7 mouse cellular contexts compared by ENCODE assay signal in the genomic region with DNA sequence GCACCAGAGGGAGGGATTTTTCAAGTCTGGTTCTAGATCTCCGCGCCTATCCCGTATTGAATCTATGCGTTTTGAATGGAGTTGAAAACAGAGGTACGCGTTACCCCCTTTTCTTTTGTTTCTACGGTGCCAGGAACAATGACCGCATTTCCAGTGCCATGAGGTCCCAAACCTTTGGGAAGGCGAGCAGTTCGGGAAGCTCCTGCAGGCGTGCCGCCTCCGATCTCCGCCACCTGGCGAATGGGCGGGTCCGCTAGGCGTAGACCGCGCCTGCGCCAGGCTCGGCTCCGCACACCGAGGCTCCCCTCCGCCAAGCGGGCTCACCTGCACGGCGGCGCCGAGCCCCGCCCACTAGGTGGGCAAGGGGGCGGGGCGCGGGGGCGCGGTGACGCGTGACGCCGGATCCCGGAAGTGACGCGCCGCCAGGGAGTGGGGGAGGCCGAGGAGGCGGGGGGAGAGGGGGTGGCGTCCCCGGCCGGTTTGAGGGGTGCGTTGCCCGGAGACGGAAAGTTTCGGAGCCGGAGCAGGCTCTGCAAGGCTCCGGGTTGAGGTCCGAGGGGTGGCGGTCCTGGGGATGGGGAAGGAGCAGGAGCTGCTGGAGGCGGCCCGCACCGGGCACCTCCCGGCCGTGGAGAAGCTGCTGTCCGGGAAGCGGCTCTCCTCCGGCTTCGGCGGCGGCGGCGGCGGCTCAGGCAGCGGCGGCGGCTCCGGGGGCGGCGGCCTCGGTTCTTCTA. TPM values are rescaled to one million over a fixed set of nuclear protein-coding genes. Genes with fewer than 3 reads are reported as not detected.
DNase-seq lines count a peak whose midpoint lies in the region; ATAC-seq and TF ChIP-seq lines count a peak whose summit lies in the region.

A gene (plus strand): TSS at position 419 of the 734 bp plus-strand sequence.

- no peaks in the 10 kb centered on the region for H3K9me3 ChIP-seq in intestine, embryonic 15.5 days
- no peaks in the 10 kb centered on the region for H3K9me3 ChIP-seq in midbrain, embryonic 12.5 days

- peak; percentile 94 for ATAC-seq in intestine, embryonic 15.5 days
- peak; percentile 85 for ATAC-seq in midbrain, embryonic 12.5 days (ENCODE audit: low FRiP score, low read depth)

- H3K4me2 ChIP-seq in intestine, embryonic 15.5 days (replicated peaks) = peak within 1 kb of the TSS; percentile 85
- peak within 1 kb of the TSS; percentile 93 for H3K4me2 ChIP-seq in midbrain, embryonic 12.5 days (replicated peaks)

- peak; percentile 51; the same call in 1 of the 2 replicates for TF ChIP-seq POLR2A in small intestine, adult 2 months (IDR thresholded peaks at IDR 0.05; ENCODE audit: low read depth, low read length)

- TF ChIP-seq CTCF in small intestine, adult 2 months (IDR thresholded peaks at IDR 0.05; ENCODE audit: extremely low read depth, insufficient read length, insufficient replicate concordance, low read depth, low read length) = no peak; the same call in 1 of the 2 replicates

- H3K27ac ChIP-seq in intestine, embryonic 15.5 days = peak within 1 kb of the TSS; percentile 85
- H3K27ac ChIP-seq in midbrain, embryonic 12.5 days (replicated peaks) = peak within 1 kb of the TSS; percentile 76
- H3K27ac ChIP-seq in small intestine, adult 2 months (ENCODE audit: insufficient read depth, low read depth, low read length) = peak within 1 kb of the TSS; percentile 57

- H3K9ac ChIP-seq in intestine, embryonic 15.5 days = peak within 1 kb of the TSS; percentile 86
- H3K9ac ChIP-seq in midbrain, embryonic 12.5 days (replicated peaks) = peak within 1 kb of the TSS; percentile 91

- H3K4me1 ChIP-seq in intestine, embryonic 15.5 days (replicated peaks) = peaks cover 11% of the 10 kb centered on the region
- peaks cover 33% of the 10 kb centered on the region for H3K4me1 ChIP-seq in midbrain, embryonic 12.5 days
- peaks cover 16% of the 10 kb centered on the region; the same call in 1 of the 2 replicates for H3K4me1 ChIP-seq in small intestine, adult 2 months (ENCODE audit: control insufficient read depth, insufficient read depth, insufficient read length, low read length)

- no peaks in the 10 kb centered on the region for H3K27me3 ChIP-seq in intestine, embryonic 15.5 days (replicated peaks)
- H3K27me3 ChIP-seq in midbrain, embryonic 12.5 days = 0 out of 2 replicates have a peak, but pooled peaks cover 3% of the 10 kb centered on the region
- H3K27me3 ChIP-seq in small intestine, adult 2 months (ENCODE audit: control insufficient read depth, insufficient read depth, low read length) = no peaks in the 10 kb centered on the region

- intact Hi-C loops in left cerebral cortex, postnatal 4 days (cut with DNase I) = loop anchor here (2.0 kb wide), 1 partner anchor 172 kb away; a partner anchor contains a TSS

- no peaks in the 10 kb centered on the region for H3K36me3 ChIP-seq in intestine, embryonic 15.5 days
- H3K36me3 ChIP-seq in midbrain, embryonic 12.5 days = peaks cover 9% of the 10 kb centered on the region
- H3K36me3 ChIP-seq in small intestine, adult 2 months (ENCODE audit: control insufficient read depth, insufficient read depth, low read length) = 0 out of 2 replicates have a peak, but pooled peaks cover 1% of the 10 kb centered on the region

- under 1% methylated on average over 76 of the region's 78 CpGs for WGBS in intestine, embryonic 15.5 days
- under 1% methylated on average over 77 of the region's 78 CpGs for WGBS in midbrain, embryonic 12.5 days
- WGBS in small intestine, adult 2 months = under 1% methylated on average over 72 of the region's 78 CpGs

- DNase-seq in adrenal gland, adult 18-20 months (ENCODE audit: low spot score in 2 of 2) = peak; percentile 88 to 93
- DNase-seq in embryo, embryonic 10.5 days (ENCODE audit: low spot score) = peak; percentile 84
- peak; percentile 84 for DNase-seq in gastrocnemius, postnatal 25 days
- DNase-seq in left cerebral cortex, postnatal 4 days = peak; percentile 91

- H3K4me3 ChIP-seq in intestine, embryonic 15.5 days (replicated peaks) = peak within 1 kb of the TSS; percentile 96
- peak within 1 kb of the TSS; percentile 96 for H3K4me3 ChIP-seq in midbrain, embryonic 12.5 days
- peak within 1 kb of the TSS; percentile 89 for H3K4me3 ChIP-seq in small intestine, adult 2 months (ENCODE audit: low read depth, low read length)

RNA-seq across cellular contexts. Expression of the gene that starts here (rescaled TPM):
- total RNA-seq in adrenal gland, adult 18-20 months (2021) = 10 to 100 TPM; 23.6 to 29.1 TPM
- total RNA-seq in gastrocnemius, postnatal 25 days (2021) = 10 to 100 TPM; 11.2 to 15.3 TPM
- 12.5 and 13.3 TPM in 2 replicates for polyA plus RNA-seq in intestine, embryonic 15.5 days (2015; fragmentation: Nextera tagmentation; extraction: Ambion mirVana)
- total RNA-seq in left cerebral cortex, postnatal 4 days (2021) = 10 to 100 TPM; 45.5 to 46.5 TPM
- polyA plus RNA-seq in midbrain, embryonic 12.5 days (2016; fragmentation: Nextera tagmentation; extraction: Ambion mirVana) = 60.7 and 64.8 TPM in 2 replicates
- polyA plus RNA-seq in small intestine, adult 2 months (2012; rRNA removed) = 16.8 and 28.2 TPM in 2 replicates

Comparison
In these comparisons a context has a peak if more than half of its experiments do, and no peak if none do; other contexts are left out.
1. Peak in every context shown above with its lines: DNase-seq, ATAC-seq, H3K4me3 ChIP-seq and H3K27ac ChIP-seq.